Comparison of ENCODE assay signal across 13 mouse cellular contexts in genomic region chr6:66401868-66402440, GRCm38 (mm10).
DNase-seq lines count a peak whose midpoint lies in the region; ATAC-seq and TF ChIP-seq lines count a peak whose summit lies in the region.
"Had no signal": no experiment of that assay in that cellular context is flagged by ENCODE, and none has a peak within 500 bp of the region (broad histone marks: within the 10 kb centered on the region; RNA-seq: fewer than 3 reads in every experiment).

No protein-coding gene starts in this region.

- no peaks in the 10 kb centered on the region for H3K9me3 ChIP-seq in heart, embryonic 16.5 days (replicated peaks; ENCODE audit: control insufficient read depth, low read length)
- no peaks in the 10 kb centered on the region for H3K9me3 ChIP-seq in heart, embryonic 10.5 days
- no peaks in the 10 kb centered on the region for H3K9me3 ChIP-seq in hindbrain, embryonic 11.5 days (ENCODE audit: control insufficient read depth, low read length)

- peaks cover 9% of the 10 kb centered on the region; the same call in 1 of the 2 replicates for H3K4me1 ChIP-seq in heart, embryonic 16.5 days (ENCODE audit: control insufficient read depth, insufficient read depth, low read length)
- no peaks in the 10 kb centered on the region for H3K4me1 ChIP-seq in heart, embryonic 10.5 days
- H3K4me1 ChIP-seq in brown adipose tissue, adult 24 weeks (ENCODE audit: control insufficient read depth, insufficient read depth, insufficient read length, low read length) = peaks cover 6% of the 10 kb centered on the region
- no peaks in the 10 kb centered on the region for H3K4me1 ChIP-seq in hindbrain, embryonic 11.5 days (replicated peaks; ENCODE audit: control insufficient read depth, insufficient read depth, low read length)
- 0 out of 2 replicates have a peak, but pooled peaks cover 2% of the 10 kb centered on the region for H3K4me1 ChIP-seq in thymus, adult 2 months (replicated peaks; ENCODE audit: control insufficient read depth, insufficient read depth, low read length)

- no peaks in the 10 kb centered on the region for H3K27me3 ChIP-seq in heart, embryonic 16.5 days (ENCODE audit: control insufficient read depth, insufficient read depth, low read length)
- no peaks in the 10 kb centered on the region for H3K27me3 ChIP-seq in heart, embryonic 10.5 days (ENCODE audit: insufficient read depth, poor library complexity, severe bottlenecking)
- H3K27me3 ChIP-seq in hindbrain, embryonic 11.5 days (ENCODE audit: control insufficient read depth, insufficient read depth, low read length) = no peaks in the 10 kb centered on the region
- H3K27me3 ChIP-seq in thymus, adult 2 months (ENCODE audit: control insufficient read depth, insufficient read depth, low read length) = no peaks in the 10 kb centered on the region

- peak overlapping the region; percentile 51 for H3K4me2 ChIP-seq in heart, embryonic 16.5 days (ENCODE audit: low read depth, low read length)
- no peak overlapping the region for H3K4me2 ChIP-seq in hindbrain, embryonic 11.5 days (replicated peaks; ENCODE audit: low read depth, low read length)

- TF ChIP-seq CTCF in thymus, adult 2 months (IDR thresholded peaks at IDR 0.05; ENCODE audit: borderline replicate concordance, control insufficient read depth, extremely low read depth, insufficient read depth, low read length, poor library complexity) = no peak

- ATAC-seq in heart, embryonic 16.5 days (replicated peaks; ENCODE audit: extremely low read depth, insufficient read depth, low FRiP score) = no peak
- no peak for ATAC-seq in hindbrain, embryonic 11.5 days (ENCODE audit: low FRiP score)

- 50% methylated on average over 5 of the region's 5 CpGs for WGBS in heart, embryonic 16.5 days
- WGBS in heart, embryonic 10.5 days = 47% methylated on average over 5 of the region's 5 CpGs
- 30% methylated on average over 5 of the region's 5 CpGs for WGBS in hindbrain, embryonic 11.5 days
- WGBS in thymus, adult 2 months = 45% methylated on average over 5 of the region's 5 CpGs

- TF ChIP-seq POLR2A in thymus, adult 2 months (IDR thresholded peaks at IDR 0.05; ENCODE audit: control insufficient read depth, extremely low read depth, insufficient read depth, low read length, poor library complexity) = no peak

- H3K36me3 ChIP-seq in heart, embryonic 16.5 days (ENCODE audit: control insufficient read depth, insufficient read depth) = no peaks in the 10 kb centered on the region
- H3K36me3 ChIP-seq in heart, embryonic 10.5 days = no peaks in the 10 kb centered on the region
- no peaks in the 10 kb centered on the region for H3K36me3 ChIP-seq in hindbrain, embryonic 11.5 days (ENCODE audit: control insufficient read depth, insufficient read depth, low read length)
- no peaks in the 10 kb centered on the region for H3K36me3 ChIP-seq in thymus, adult 2 months (ENCODE audit: control insufficient read depth, insufficient read depth, low read length)

- no peak for DNase-seq in heart, embryonic 10.5 days (ENCODE audit: low spot score)
- no peak for DNase-seq in hindbrain, embryonic 11.5 days (ENCODE audit: low spot score)
- DNase-seq in neural tube, embryonic 10.5 days (ENCODE audit: extremely low spot score, low spot score) = peak; percentile 22
- no peak for DNase-seq in left cerebral cortex, adult 18-20 months (ENCODE audit: low spot score in 2 of 2)
- no peak for DNase-seq in layer of hippocampus, adult 18-20 months (ENCODE audit: low spot score in 2 of 2)
- DNase-seq in thymus, adult 2 months = no peak
- DNase-seq: adrenal gland, adult 2 months; cerebellum, postnatal 36 days; gastrocnemius, postnatal 14 days; kidney, postnatal 36 days had no signal

- no peak overlapping the region for H3K27ac ChIP-seq in heart, embryonic 16.5 days (ENCODE audit: low read length)
- no peak overlapping the region for H3K27ac ChIP-seq in heart, embryonic 10.5 days
- peak overlapping the region; percentile 59; the same call in 1 of the 2 replicates for H3K27ac ChIP-seq in brown adipose tissue, adult 24 weeks (replicated peaks; ENCODE audit: low read depth, low read length)
- H3K27ac ChIP-seq in hindbrain, embryonic 11.5 days (ENCODE audit: low read depth, low read length) = peak overlapping the region; percentile 59; the same call in 1 of the 2 replicates
- H3K27ac ChIP-seq in thymus, adult 2 months (ENCODE audit: control insufficient read depth, insufficient read depth, low read length) = no peak overlapping the region
- H3K27ac ChIP-seq: liver, embryonic 14.5 days had no signal

- H3K9ac ChIP-seq in heart, embryonic 16.5 days (ENCODE audit: low read length) = 0 out of 2 replicates have a peak overlapping the region, but pooled peaks have one; percentile 15
- H3K9ac ChIP-seq in hindbrain, embryonic 11.5 days (ENCODE audit: low read depth, low read length) = no peak overlapping the region
- H3K9ac ChIP-seq: liver, embryonic 14.5 days had no signal

- H3K4me3 ChIP-seq in heart, embryonic 16.5 days (ENCODE audit: low read length) = no peak overlapping the region
- H3K4me3 ChIP-seq in heart, embryonic 10.5 days = no peak overlapping the region
- no peak overlapping the region for H3K4me3 ChIP-seq in brown adipose tissue, adult 24 weeks (ENCODE audit: insufficient read depth, low read depth, low read length)
- H3K4me3 ChIP-seq in hindbrain, embryonic 11.5 days (ENCODE audit: low read depth, low read length) = no peak overlapping the region
- no peak overlapping the region for H3K4me3 ChIP-seq in thymus, adult 2 months (ENCODE audit: control insufficient read depth, insufficient read depth, low read length)

Comparison
In these comparisons a context has a peak if more than half of its experiments do, and no peak if none do; other contexts are left out.
1. H3K27ac ChIP-seq: peak in brown adipose tissue, adult 24 weeks (single experiment) and hindbrain, embryonic 11.5 days (single experiment); none in heart, embryonic 16.5 days (single experiment), heart, embryonic 10.5 days (single experiment) and thymus, adult 2 months (single experiment).